Mouse (Mus musculus) neural tube, embryonic 12.5 days (tissue): ENCODE measurements around the gene Fth1. TPM values are rescaled to one million over a fixed set of nuclear protein-coding genes. Genes with fewer than 3 reads are reported as not detected.

Experiments
- ATAC-seq: fragments of 200-750 bp; cut with Nextera tagmentation; 2 replicates; pipeline ENCODE4 v1.8.0; 2017; ENCODE audit warnings: low read depth, mild to moderate bottlenecking, moderate TSS enrichment, moderate library complexity; ENCODE audit not compliant: low FRiP score
- H3K27ac ChIP-seq: fragments of 300-500 bp; sonication (generic); 2 replicates; pipeline ENCODE4 v1.5.1; 2016
- H3K27me3 ChIP-seq: fragments of 300-500 bp; sonication (generic); replicated peaks from 2 replicates; pipeline ENCODE4 v1.6.1; 2016; ENCODE audit warnings: mild to moderate bottlenecking
- H3K36me3 ChIP-seq: fragments of 300-500 bp; sonication (generic); 2 replicates; pipeline ENCODE4 v1.6.1; 2016; ENCODE audit warnings: mild to moderate bottlenecking
- H3K4me1 ChIP-seq: fragments of 300-500 bp; sonication (generic); 2 replicates; pipeline ENCODE4 v1.6.1; 2016
- H3K4me2 ChIP-seq: fragments of 300-500 bp; sonication (generic); replicated peaks from 2 replicates; pipeline ENCODE4 v1.6.1; 2016; ENCODE audit warnings: mild to moderate bottlenecking
- H3K4me3 ChIP-seq: fragments of 300-500 bp; sonication (generic); 2 replicates; pipeline ENCODE4 v1.5.1; 2016
- H3K9ac ChIP-seq: fragments of 300-500 bp; sonication (generic); 2 replicates; pipeline ENCODE4 v1.6.1; 2016; ENCODE audit warnings: mild to moderate bottlenecking
- H3K9me3 ChIP-seq: fragments of 300-500 bp; sonication (generic); 2 replicates; pipeline ENCODE4 v1.6.1; 2016; ENCODE audit warnings: mild to moderate bottlenecking
- WGBS: fragments of 180-500 bp; shearing (Covaris S2); methylation state at CpG from one replicate; pipeline ENCODE4 v1.1.7; 2016; 5-methylcytosine and 5-hydroxymethylcytosine counted together
- polyA plus RNA-seq: library from polyadenylated mRNA; unstranded; fragments of >200 nt; fragmentation: Nextera tagmentation; extraction: Ambion mirVana; gene quantifications from 2 replicates; pipeline ENCODE4 v1.2.1, GENCODE M21; 2016

Gene Fth1
- polyA plus RNA-seq, 1 experiment from 2014 or later, result 1,314 TPM

DNA sequence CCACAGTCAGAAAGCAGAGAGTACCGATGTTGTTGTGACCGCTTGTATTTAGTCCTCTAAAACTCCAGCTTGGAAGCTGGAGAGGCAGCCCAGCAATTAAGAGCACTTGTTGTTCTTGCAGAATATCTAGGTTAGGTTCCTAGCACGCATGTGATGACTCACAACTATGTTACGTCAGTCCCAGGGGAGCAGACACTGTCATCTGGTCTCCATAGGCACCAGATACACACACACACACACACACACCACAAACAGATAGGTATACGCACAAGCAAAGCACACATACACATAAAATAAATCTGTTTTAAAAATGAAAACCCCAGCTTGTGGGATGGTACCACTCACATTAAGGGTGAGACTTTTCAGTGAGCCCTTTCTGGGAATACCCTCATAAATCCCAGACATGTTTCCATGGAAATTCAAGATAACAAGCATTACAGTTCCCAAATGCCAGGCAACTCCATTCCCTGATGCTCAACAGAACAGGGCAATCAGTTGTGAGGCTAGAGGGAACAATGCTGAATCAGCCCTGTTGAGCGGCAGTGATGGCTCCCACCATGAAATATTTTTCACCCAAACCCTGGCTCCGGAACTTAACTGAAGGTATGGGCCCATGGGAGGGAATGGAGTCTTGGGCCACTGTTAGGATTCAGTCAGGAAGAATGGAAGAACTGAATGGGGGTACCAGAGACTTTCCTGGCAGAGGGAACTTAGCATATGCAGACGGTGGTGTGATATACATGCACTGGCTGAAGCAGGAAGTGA, 34.4 kb upstream of the Fth1 start:
- no peak overlapping the region for H3K27ac ChIP-seq
- H3K36me3 ChIP-seq, result no peaks in the 10 kb centered on the region
- no peak overlapping the region for H3K9ac ChIP-seq
- no peaks in the 10 kb centered on the region for H3K4me1 ChIP-seq
- no peak overlapping the region for H3K4me2 ChIP-seq
- 92% methylated on average over 8 of the region's 8 CpGs for WGBS
- no peak overlapping the region for H3K4me3 ChIP-seq
- no peaks in the 10 kb centered on the region for H3K27me3 ChIP-seq
- no peaks in the 10 kb centered on the region for H3K9me3 ChIP-seq
- no peak for ATAC-seq

DNA sequence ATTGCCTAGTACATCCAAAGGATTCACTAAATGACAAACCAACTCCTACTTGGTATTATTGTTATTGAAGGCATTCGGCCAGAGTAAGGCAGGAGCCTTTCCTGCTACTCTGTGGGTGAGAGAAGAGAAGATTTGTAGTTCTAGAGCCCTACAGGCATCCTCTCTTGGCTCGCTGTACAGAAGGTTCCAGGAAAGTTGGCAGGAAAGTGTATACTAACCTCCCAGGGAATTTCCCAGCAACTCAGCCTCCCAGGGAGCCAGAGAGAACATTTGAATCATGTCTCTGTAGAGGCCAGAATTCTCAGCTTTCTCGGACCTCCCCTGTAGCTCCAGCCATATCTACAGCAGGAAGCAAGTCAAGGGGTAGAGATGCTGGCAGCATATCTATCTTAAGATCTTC, 33.4 kb upstream of the Fth1 start:
- Histone ChIP-seq H3K4me3 (no peak overlapping the region), H3K36me3 (no peaks in the 10 kb centered on the region), H3K4me2 (no peak overlapping the region), H3K27ac (no peak overlapping the region), H3K9me3 (no peaks in the 10 kb centered on the region), H3K4me1 (no peaks in the 10 kb centered on the region), H3K9ac (no peak overlapping the region), H3K27me3 (no peaks in the 10 kb centered on the region)
- ATAC-seq, result no peak
- WGBS, result 79% methylated on average over 3 of the region's 3 CpGs

DNA sequence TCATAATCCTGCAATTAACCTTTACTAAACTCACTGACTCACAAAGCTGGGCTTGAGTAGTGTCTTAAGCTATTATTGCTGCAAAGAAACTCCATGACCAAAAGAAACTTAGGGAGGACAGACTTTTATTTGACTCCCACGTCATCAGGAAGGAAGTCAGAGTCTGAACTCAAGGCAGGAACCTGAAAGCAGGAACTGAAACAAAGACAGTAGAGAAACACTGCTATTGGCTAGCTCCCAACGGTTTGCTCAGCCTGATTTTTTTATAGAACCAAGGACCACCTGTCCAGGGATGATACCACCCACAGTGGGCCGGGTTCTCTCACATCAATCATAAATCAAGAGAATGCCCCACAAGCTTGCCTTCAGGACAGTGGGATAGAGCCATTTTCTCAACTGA, 28.0 kb upstream of the Fth1 start:
- H3K36me3 ChIP-seq, result no peaks in the 10 kb centered on the region
- no peaks in the 10 kb centered on the region for H3K9me3 ChIP-seq
- H3K9ac ChIP-seq, result no peak overlapping the region
- no peak overlapping the region for H3K27ac ChIP-seq
- H3K4me1 ChIP-seq, result peaks cover 10% of the 10 kb centered on the region
- 73% methylated on average over 3 of the region's 3 CpGs for WGBS
- ATAC-seq, result no peak
- H3K27me3 ChIP-seq, result no peaks in the 10 kb centered on the region
- H3K4me3 ChIP-seq, result no peak overlapping the region
- H3K4me2 ChIP-seq, result no peak overlapping the region

DNA sequence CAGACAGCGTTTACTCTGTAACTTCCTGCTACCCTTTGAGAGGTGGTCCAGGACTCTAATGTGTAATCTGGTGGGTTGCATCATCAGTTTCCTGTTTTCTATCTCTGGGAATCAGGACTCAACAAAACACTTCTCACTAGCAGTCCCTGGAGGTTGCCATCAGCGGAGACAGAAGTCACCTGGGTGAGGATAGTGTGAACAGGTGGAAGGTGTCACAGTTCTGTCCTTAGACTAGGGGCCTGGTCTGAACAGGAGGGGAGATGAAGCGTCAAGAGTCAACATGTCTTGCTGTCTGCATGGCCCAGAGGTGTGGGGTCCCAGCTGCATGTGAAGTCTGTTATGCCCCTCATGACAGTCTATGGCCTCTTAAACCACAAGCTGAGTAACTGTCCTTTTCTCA, 27.5 kb upstream of the Fth1 start:
- no peak overlapping the region for H3K4me3 ChIP-seq
- WGBS, result 89% methylated on average over 3 of the region's 3 CpGs
- H3K9me3 ChIP-seq, result no peaks in the 10 kb centered on the region
- no peak overlapping the region for H3K4me2 ChIP-seq
- H3K9ac ChIP-seq, result no peak overlapping the region
- no peaks in the 10 kb centered on the region for H3K36me3 ChIP-seq
- H3K27ac ChIP-seq, result no peak overlapping the region
- ATAC-seq, result no peak
- peaks cover 10% of the 10 kb centered on the region for H3K4me1 ChIP-seq
- H3K27me3 ChIP-seq, result no peaks in the 10 kb centered on the region

DNA sequence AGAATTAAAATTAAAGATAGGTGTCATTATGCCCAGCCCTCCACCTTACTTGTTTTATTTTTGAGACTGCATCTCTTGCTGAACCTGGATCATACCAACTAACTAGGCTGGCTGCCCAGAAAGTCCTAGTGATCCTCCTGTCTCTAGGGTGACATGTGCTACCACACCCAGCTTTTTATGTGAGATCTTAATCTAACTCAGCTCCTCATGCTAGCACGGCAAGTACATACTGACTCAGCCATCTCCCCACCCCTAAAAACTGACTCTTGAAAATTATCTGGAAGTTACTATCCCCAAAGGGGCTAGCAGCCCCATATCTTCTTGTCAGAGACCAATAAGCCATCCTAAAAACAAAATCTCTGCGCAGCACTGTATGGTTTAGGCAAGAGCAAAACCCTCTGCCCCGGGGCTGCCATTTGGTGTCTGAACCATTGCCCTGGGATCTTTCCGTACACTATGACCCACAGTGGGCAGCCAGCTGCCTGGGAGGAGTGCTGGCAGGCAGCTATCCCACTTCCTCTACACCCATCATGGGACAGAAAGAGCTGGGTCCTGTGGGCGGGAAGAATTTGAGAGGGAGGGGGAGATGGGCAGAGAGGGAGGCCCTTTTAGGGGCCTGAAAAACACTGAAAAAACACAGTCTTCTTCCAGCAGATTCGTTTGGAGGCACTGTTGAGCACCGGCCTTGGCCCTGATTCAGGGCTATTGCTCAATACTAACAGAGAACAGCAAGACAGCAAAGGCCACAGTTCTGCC, 26.2 kb upstream of the Fth1 start:
- H3K4me3 ChIP-seq, result no peak overlapping the region
- no peaks in the 10 kb centered on the region for H3K9me3 ChIP-seq
- 42% methylated on average over 7 of the region's 7 CpGs for WGBS
- peaks cover 10% of the 10 kb centered on the region for H3K4me1 ChIP-seq
- H3K27ac ChIP-seq, result no peak overlapping the region
- no peaks in the 10 kb centered on the region for H3K27me3 ChIP-seq
- ATAC-seq, result no peak
- no peak overlapping the region for H3K9ac ChIP-seq
- no peak overlapping the region for H3K4me2 ChIP-seq
- no peaks in the 10 kb centered on the region for H3K36me3 ChIP-seq

DNA sequence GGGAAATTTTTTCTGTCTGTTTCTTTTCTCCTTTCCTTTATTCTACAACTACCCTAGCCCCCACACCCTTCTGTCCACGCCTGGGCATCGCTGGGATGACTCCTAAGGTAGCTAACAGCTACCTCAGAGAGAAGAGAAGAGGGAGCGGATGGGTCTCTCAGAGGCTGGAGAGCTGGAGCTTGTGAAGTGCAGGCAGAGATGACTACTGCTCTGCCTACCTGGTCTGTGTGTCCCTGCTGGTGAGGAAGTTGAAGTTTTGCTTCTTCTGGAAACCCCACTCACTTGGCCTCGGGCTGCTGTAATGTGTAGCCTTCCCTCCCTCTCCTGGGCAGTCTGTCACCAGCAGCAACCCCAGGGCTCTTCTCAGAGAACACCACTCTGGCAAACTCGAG, 25.6 kb upstream of the Fth1 start:
- Histone ChIP-seq H3K27me3 (no peaks in the 10 kb centered on the region), H3K4me3 (no peak overlapping the region), H3K9me3 (no peaks in the 10 kb centered on the region), H3K27ac (no peak overlapping the region), H3K4me1 (peaks cover 10% of the 10 kb centered on the region), H3K36me3 (no peaks in the 10 kb centered on the region), H3K4me2 (no peak overlapping the region), H3K9ac (no peak overlapping the region)
- no peak for ATAC-seq
- WGBS, result 44% methylated on average over 5 of the region's 5 CpGs

DNA sequence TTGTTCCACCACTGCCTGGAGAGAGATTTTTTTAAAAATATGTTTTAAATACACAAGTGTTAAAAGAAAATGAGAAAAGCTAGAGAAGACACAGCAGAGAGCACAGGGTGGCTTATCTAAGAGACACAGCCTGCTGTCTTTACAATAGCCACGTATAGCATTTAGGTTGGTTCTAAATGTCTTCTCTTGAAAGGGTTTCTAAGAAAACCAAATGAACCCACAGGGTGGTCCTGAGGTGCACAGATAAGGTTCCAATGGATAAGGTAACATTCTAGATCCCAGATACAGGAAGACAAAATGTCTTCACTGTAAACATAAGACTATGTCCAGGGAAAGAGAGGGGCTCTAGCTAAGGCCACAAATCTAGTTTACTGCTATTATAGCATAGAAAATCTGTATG, 25.0 kb upstream of the Fth1 start:
- no peak overlapping the region for H3K4me2 ChIP-seq
- no peak overlapping the region for H3K4me3 ChIP-seq
- no peaks in the 10 kb centered on the region for H3K9me3 ChIP-seq
- no peak overlapping the region for H3K9ac ChIP-seq
- no peaks in the 10 kb centered on the region for H3K36me3 ChIP-seq
- no peak for ATAC-seq
- H3K27me3 ChIP-seq, result no peaks in the 10 kb centered on the region
- H3K27ac ChIP-seq, result no peak overlapping the region
- WGBS, result 91% methylated on average over 1 of the region's 1 CpGs
- peaks cover 10% of the 10 kb centered on the region for H3K4me1 ChIP-seq

DNA sequence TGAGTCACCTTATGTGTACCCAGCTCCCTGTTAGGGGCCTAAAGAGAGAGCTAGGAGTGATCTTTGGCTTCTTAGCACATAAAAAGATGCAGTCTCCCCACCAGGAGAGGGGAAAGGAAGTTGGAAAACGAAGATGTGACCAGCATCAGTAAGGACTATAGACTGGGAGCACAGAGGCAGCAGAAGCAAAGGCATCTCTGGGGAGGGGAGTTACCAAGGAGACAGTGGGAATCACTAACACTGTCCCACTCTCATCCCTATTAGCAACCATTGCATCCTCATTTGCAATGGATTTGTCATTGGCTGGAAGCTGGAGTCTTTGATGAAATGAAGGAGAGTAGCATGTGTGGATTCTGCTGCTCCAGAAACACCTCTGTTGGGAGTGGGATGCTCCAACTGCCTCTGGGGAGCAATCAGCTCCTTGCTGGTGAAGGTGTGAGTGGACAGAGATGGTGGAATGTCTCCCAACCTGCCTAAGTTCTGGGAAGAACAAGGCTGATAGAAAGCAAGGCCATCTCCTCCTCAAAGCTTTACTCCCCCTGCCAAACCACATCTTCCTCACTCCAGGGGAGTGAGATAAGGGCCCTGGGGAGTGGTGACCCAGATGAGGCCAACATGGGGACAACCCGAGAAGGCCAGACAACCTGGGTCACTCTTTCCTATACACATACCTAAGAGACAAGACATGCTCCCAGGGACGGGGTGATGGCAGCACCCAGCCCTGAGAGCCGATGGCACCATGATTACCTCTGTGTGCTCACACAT, 23.6 kb upstream of the Fth1 start:
- WGBS, result 75% methylated on average over 4 of the region's 4 CpGs
- Histone ChIP-seq H3K4me2 (no peak overlapping the region), H3K27ac (no peak overlapping the region), H3K9me3 (no peaks in the 10 kb centered on the region), H3K9ac (no peak overlapping the region), H3K4me1 (peaks cover 10% of the 10 kb centered on the region), H3K36me3 (no peaks in the 10 kb centered on the region), H3K4me3 (no peak overlapping the region), H3K27me3 (no peaks in the 10 kb centered on the region)
- no peak for ATAC-seq

DNA sequence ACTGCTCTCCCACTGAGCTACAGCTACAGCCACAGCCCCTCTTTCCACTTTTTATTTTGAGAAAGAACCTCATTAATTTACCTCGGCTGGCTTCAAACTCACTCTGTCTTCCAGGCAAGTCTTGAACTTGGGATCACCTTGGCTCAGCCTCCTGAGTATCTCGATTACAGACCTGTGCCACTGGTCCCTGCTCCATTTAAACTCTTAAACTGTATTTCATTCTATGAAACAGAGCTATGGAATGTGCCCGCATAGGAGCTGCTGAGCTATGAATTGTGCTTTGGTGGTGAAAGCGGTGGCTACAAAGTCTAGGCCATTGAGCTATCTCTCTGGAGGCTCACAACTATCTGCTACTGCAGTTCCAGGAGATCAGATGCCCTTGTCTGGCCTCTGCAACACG, 22.4 kb upstream of the Fth1 start:
- H3K4me3 ChIP-seq, result no peak overlapping the region
- no peak for ATAC-seq
- H3K27me3 ChIP-seq, result no peaks in the 10 kb centered on the region
- H3K4me1 ChIP-seq, result peaks cover 10% of the 10 kb centered on the region
- no peak overlapping the region for H3K4me2 ChIP-seq
- WGBS, result 86% methylated on average over 5 of the region's 5 CpGs
- no peaks in the 10 kb centered on the region for H3K9me3 ChIP-seq
- no peak overlapping the region for H3K9ac ChIP-seq
- H3K27ac ChIP-seq, result no peak overlapping the region
- H3K36me3 ChIP-seq, result no peaks in the 10 kb centered on the region

DNA sequence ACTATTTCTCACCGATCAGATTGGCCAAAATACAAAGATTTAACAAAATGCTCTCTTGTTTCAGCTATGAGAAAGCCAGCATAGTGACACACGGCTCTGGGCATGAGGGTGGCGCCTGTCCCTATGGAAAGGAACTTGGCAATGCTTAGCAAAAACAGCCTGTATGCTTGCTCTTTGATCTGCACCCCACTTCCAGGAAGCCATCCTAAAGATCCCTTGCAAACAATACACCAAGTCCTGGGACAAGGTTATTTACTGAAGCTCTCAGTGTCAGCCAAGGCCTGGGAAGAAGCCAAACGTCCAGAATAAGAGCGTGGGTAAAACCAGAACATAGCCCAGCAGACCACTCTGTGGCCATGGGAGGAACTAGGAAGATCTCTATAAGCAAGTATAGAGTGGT, 19.6 kb upstream of the Fth1 start:
- Histone ChIP-seq H3K27ac (no peak overlapping the region), H3K4me3 (no peak overlapping the region), H3K9me3 (no peaks in the 10 kb centered on the region), H3K4me1 (no peaks in the 10 kb centered on the region), H3K27me3 (no peaks in the 10 kb centered on the region), H3K9ac (no peak overlapping the region), H3K36me3 (no peaks in the 10 kb centered on the region), H3K4me2 (no peak overlapping the region)
- ATAC-seq, result no peak
- 85% methylated on average over 5 of the region's 5 CpGs for WGBS

DNA sequence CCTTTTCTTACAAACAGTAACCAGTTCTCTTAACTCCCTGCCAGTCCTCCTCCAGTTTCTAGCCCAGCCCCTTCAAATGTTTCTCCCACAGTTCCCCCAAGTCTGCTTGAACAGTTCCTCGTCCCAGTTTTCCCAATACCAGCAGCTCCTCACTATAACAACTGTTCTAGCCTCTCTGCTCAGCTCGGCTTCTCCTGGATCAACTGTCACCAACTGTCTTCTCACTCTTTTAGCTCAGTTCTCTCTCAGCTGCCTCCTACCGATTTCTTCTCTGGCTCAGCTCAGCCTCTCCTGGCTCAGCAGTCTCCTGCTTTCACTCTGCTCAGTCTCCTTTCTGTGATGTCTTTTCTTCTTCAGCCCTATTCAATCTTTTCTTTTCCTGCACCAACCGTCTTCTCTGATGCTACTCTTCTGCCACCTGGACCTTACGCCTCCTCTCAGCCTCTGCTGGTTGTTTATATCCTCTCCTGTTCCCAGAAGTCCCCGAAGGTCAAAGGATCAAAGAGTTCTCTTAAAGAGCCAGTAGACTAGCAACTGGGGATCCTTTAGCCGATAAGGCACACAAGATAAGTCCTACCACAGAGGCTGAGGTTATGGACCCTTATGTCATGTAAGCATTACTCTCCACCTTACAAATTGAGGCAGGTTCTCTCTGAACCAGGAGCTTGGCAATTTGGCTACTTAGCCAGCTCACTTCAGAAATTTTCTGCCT, 16.0 kb upstream of the Fth1 start:
- WGBS, result 19% methylated on average over 7 of the region's 7 CpGs
- ATAC-seq, result no peak
- no peak overlapping the region for H3K4me3 ChIP-seq

More for the DNA sequence above, 16.0 kb upstream of the Fth1 start:
- Histone ChIP-seq H3K4me2 (no peak overlapping the region), H3K27ac (no peak overlapping the region), H3K36me3 (no peaks in the 10 kb centered on the region), H3K4me1 (no peaks in the 10 kb centered on the region), H3K9ac (no peak overlapping the region), H3K9me3 (no peaks in the 10 kb centered on the region), H3K27me3 (no peaks in the 10 kb centered on the region)
